Mouse (Mus musculus) thymus, adult 2 months (tissue): ENCODE data around the gene Gsg1l.

Experiments used
- CTCF ChIP-seq: fragments of 200-500 bp; IDR thresholded peaks from 2 replicates; pipeline ENCODE4 v1.5.1; 2012; ENCODE audit warnings: mild to moderate bottlenecking, control low read depth, low read length, moderate library complexity, borderline replicate concordance; ENCODE audit not compliant: control insufficient read depth, poor library complexity, insufficient read depth; ENCODE audit errors: extremely low read depth
- POLR2A ChIP-seq: fragments of 200-500 bp; IDR thresholded peaks from 2 replicates; pipeline ENCODE4 v1.6.1; 2012; ENCODE audit warnings: mild to moderate bottlenecking, low read length, control low read depth, moderate library complexity; ENCODE audit not compliant: control insufficient read depth, poor library complexity, insufficient read depth; ENCODE audit errors: extremely low read depth

GRCm38 (mm10) chr7:126008789-126009148 is 73.4 kb downstream of the Gsg1l start:
- TF ChIP-seq CTCF (no peak), POLR2A (no peak)
